Mouse (Mus musculus) mature B cell (primary cell): ENCODE measurements around the gene Shank1.

Source experiments
- in situ Hi-C: fragments of 300-500 bp; cut with MboI; formaldehyde crosslinking; loops from 2 replicates; pipeline ENCODE4 v1.14.3; 2019

Shank1 gene

GRCm38 (mm10) chr7:44373460-44373859 is 63.4 kb downstream of the Shank1 start:
- in situ Hi-C loops: no loop called here

DNA sequence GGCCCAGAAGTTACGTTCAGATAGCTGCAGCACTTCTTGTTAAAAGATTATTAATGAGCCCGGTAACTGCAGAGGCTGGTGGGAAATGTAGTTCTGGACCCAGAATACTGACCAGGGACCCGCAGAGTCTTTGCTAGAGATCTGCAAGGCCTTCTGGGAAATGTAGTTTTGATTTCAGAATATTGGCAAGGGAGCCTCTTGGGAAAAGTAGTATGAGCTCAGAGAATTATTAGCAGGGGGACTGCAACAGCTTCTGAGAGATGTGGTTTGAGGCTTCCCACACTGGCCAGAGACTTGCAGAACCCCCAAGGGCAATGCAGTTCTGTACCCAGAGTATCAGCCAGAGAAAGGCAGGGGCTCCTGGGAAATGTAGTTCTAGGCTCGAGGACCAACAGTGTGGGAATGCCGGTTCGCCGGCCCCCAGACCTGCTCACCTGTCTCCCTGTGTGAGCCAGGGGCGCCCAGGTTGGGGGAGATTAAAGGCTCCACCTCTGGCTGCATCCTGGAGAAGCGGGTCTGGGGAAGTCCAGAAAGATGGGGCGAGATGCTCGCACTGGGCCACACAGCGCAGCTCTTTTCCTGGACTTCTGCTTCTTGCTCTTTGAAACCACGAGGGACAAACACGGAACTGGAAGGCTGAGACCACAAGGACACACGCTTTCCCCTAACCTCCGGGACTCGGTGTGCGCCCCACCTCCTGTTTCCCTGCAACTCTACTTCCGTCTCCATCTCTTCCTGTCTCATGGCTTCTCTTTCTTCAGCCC is 64.0 kb downstream of the Shank1 start:
- in situ Hi-C loops: no loop called here

- in situ Hi-C loops: no loop called here
These were observed 64.7 kb downstream of the Shank1 start for GRCm38 (mm10) chr7:44374756-44375155.

DNA sequence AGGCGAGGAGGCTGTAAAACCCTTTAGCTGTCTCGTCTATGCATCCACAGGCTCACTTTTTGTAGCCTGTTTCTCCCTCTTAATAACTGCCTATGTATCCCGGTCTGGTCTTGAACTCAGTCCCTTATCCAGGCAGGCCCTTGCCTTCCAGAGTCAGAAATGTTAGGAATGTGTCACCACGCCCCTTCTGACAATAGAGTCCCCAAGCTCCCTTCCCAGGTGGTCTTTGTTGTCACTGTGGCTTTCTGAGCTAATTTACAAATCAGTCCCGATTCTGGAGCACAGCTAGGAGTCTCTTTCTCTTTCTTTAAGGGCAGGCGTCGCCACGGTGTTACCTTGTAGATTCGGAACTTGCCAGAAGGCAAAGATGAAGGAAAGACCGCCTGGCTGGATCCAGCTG is 65.2 kb downstream of the Shank1 start:
- in situ Hi-C loops: no loop called here

GRCm38 (mm10) chr7:44375793-44376192 is 65.7 kb downstream of the Shank1 start:
- in situ Hi-C loops: no loop called here

DNA sequence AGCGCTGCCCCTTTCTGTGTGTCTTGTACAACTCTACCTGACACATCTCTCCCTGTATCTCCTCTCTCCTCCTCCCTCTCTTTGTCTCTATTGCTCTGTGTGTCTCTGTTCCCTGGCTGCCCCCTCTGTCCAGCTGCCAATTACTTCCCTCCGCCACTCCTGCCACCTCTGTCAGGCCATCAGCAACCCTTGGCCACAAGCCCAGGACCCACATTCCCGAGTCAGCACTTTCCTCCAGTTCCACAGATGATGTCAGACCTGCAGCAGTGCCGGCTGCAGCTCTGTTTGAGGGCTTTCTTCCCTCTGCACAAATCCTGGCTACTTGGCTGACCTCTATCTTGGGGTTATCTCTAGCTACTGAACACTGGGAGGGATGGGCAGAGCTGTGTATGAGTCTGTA is 68.2 kb downstream of the Shank1 start:
- in situ Hi-C loops: no loop called here

DNA sequence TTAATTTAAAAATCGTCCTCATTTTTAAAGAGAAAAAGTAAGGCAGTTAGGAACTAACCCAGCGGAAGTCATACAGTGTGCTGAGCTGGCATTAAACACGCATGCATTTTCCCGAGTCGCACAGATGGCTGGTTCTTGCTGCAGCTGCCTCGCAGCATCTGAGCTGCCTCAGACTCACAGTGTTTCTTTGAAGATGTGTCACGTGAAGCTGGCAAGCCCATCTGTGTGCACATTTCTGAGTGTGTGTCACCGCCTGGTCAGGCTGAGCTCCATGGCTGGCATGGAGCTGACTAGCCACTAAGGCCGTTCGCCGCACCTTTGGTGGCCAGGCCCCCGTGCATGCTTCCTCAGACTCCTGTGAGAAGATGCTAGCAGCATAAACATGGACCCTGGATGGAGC is 72.5 kb downstream of the Shank1 start:
- in situ Hi-C loops: no loop called here

DNA sequence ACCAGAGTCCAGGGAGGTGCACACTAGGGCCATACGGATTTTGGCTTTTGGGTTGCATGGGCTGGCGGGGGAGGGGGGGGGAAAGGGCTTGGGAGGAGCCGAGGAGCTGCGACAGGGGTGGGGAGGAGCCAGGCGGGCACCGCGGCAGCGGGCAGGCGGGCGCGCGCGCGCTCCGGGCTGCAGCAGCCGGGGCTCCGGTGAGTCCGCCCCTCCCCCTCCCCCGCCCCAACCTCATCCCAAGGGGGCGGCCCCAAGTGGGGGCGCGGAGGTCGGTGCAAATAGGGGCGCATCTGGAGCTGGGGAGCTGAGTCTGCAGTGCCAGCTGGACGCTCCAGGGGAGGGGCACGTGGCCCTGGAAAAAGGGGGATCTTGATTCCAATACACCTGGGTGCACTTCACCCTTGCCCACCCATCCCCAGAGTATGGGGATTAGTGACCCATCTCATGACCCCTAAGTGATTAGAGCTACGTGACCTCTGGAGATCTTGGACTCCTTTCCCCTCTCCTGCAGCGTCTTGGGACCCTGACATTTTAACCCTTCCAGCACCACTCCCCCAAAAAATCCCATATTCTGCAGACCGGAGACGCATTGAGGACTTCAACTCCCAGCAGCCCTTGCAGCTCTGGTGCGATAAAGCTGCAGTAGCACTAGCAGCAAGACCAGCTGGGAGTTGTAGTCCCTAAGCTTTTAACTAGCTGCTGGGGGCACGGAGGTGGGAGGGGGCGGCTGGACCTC is 74.1 kb downstream of the Shank1 start, which contains the start of gene Syt3:
Gene Syt3, plus strand, starts transcription at position 123 of the 736 bp plus-strand sequence.
- in situ Hi-C loops: no loop called here

- in situ Hi-C loops: no loop called here
These were observed 74.6 kb downstream of the Shank1 start for GRCm38 (mm10) chr7:44384716-44385059.

- in situ Hi-C loops: no loop called here
These were observed 75.7 kb downstream of the Shank1 start, which contains the start of gene 1700008O03Rik for GRCm38 (mm10) chr7:44385720-44386119. TSS of gene 1700008O03Rik (minus strand) at chr7:44385820.

GRCm38 (mm10) chr7:44391831-44392230 is 81.8 kb downstream of the Shank1 start:
- in situ Hi-C loops: no loop called here

DNA sequence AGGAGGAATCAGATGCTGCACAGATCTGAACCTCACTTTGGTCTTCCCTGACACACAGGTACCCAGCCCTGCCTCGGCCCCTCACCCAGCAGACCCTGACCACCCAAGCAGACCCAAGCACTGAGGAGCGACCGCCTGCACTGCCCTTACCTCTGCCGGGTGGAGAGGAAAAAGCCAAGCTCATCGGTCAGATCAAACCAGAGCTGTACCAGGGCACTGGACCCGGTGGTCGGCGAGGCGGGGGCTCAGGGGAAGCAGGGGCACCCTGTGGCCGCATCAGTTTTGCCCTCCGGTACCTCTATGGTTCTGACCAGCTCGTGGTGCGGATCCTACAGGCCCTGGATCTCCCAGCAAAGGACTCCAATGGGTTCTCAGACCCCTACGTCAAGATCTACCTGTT is 82.3 kb downstream of the Shank1 start:
- in situ Hi-C loops: no loop called here

DNA sequence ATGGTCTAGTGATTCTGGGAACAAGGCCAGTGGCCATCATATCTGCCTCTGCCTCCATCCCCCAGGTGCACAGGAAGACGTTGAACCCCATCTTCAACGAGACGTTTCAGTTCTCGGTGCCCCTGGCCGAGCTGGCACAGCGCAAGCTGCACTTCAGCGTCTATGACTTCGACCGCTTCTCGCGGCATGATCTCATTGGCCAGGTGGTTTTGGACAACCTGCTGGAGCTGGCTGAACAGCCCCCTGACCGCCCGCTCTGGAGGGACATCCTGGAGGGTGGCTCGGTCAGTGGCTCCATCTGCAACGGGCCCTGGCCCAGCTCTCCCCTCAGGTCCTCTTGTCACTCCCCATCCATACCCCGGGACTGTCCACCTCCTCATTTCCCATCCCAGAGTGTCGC is 83.2 kb downstream of the Shank1 start:
- in situ Hi-C loops: no loop called here

DNA sequence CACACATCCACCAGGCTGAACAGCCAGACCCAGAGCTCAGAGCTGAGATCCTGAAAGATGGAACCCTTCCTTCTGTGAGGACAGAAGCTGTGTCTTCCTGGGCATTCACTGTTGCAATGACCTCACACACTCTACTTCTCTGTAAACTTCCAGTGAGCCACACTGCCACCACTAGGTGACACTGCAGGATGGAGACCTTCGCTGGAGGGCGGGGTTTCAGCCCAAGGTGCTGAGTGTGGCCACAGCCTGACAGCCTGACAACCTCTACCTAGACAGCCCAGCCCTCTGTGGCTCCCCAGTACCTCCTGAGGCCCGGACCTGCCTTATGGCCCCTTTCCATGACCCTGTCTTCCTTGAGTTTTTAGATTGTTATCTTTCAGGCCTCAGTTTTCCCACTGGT is 88.5 kb downstream of the Shank1 start:
- in situ Hi-C loops: no loop called here

DNA sequence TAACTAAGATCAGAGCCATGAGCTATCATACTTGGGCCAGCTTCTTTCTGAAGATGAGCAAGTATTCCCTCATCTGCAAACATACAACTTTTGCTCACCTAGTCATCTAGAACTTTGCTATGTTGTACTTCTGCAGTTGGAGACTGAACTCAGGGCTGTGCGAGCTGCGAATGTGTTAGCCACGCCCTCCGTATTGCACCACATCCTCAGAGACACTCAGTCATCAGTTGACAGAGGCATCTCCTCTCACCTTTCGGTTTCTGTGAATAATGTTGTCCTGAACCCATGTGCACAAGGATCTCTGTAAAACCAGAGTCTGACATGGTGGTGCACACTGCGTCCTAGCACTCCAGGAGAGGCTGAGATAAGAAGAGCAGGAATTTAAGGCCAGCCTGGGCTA is 91.6 kb downstream of the Shank1 start:
- in situ Hi-C loops: no loop called here

- in situ Hi-C loops: no loop called here
These were observed 95.4 kb downstream of the Shank1 start for GRCm38 (mm10) chr7:44405346-44406014.

DNA sequence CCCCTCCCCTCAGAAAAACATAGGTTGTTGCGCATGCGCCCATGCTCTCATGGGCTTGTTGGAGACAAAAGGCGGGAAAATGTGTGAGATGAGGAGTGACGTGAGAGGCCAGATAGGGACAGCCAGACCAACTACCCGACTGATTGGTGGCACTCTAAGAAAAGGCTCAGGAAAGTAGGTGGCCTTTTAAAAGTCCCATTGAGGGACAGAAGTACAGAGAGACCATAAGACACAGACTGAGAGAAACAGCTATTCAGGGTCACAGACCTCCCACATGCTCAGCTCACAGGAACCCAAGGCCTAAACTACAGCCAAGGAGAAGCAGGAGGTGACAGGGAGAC is 95.9 kb downstream of the Shank1 start:
- in situ Hi-C loops: no loop called here
